Mouse (Mus musculus) heart, postnatal 0 days (tissue): ENCODE data around the gene Gm11034. TPM values are rescaled to one million over a fixed set of nuclear protein-coding genes. Genes with fewer than 3 reads are reported as not detected.

Source experiments
- ATAC-seq: fragments of 200-750 bp; cut with Nextera tagmentation; 2 replicates; pipeline ENCODE4 v1.8.0; 2017; ENCODE audit warnings: low read depth, moderate number of reproducible peaks, moderate library complexity; ENCODE audit not compliant: insufficient read depth
- DNase-seq: peaks from one replicate; pipeline ENCODE4 v3.0.0-alpha.2; 2016; ENCODE audit warnings: low spot score
- H3K27ac ChIP-seq: fragments of 300-500 bp; sonication (generic); 2 replicates; pipeline ENCODE4 v1.5.1; 2014; ENCODE audit warnings: low read depth, mild to moderate bottlenecking
- H3K27me3 ChIP-seq: fragments of 300-500 bp; sonication (generic); 2 replicates; pipeline ENCODE4 v1.6.1; 2014; ENCODE audit warnings: low read length, mixed read lengths; ENCODE audit not compliant: control insufficient read depth, insufficient read depth
- H3K36me3 ChIP-seq: fragments of 300-500 bp; sonication (generic); replicated peaks from 2 replicates; pipeline ENCODE4 v1.6.1; 2014; ENCODE audit warnings: low read length, mixed read lengths; ENCODE audit not compliant: control insufficient read depth, insufficient read depth
- H3K4me1 ChIP-seq: fragments of 300-500 bp; sonication (generic); 2 replicates; pipeline ENCODE4 v1.6.1; 2014; ENCODE audit warnings: antibody characterized with exemption; ENCODE audit not compliant: control insufficient read depth, insufficient read depth
- H3K4me2 ChIP-seq: fragments of 300-500 bp; sonication (generic); 2 replicates; pipeline ENCODE4 v1.6.1; 2014; ENCODE audit warnings: low read depth, mild to moderate bottlenecking, low read length, moderate library complexity
- H3K4me3 ChIP-seq: fragments of 300-500 bp; sonication (generic); 2 replicates; pipeline ENCODE4 v1.5.1; 2014; ENCODE audit warnings: low read depth, low read length
- H3K9ac ChIP-seq: fragments of 300-500 bp; sonication (generic); replicated peaks from 2 replicates; pipeline ENCODE4 v1.6.1; 2014; ENCODE audit warnings: low read depth, low read length, mixed read lengths
- H3K9me3 ChIP-seq: fragments of 300-500 bp; sonication (generic); replicated peaks from 2 replicates; pipeline ENCODE4 v1.6.1; 2016; ENCODE audit warnings: low read length; ENCODE audit not compliant: control insufficient read depth
- CTCF ChIP-seq: IDR thresholded peaks from 2 replicates; pipeline ENCODE4 v1.5.1; 2016; ENCODE audit warnings: antibody characterized with exemption, control low read depth, low read depth
- EP300 ChIP-seq: IDR thresholded peaks from 2 replicates; pipeline ENCODE4 v1.6.1; 2016; ENCODE audit warnings: antibody characterized with exemption, low read depth
- WGBS: fragments of 180-500 bp; shearing (Covaris S2); extraction: QIAGEN DNeasy Blood & Tissue Kit; methylation state at CpG from one replicate; pipeline ENCODE4 v1.1.7; 2014; 5-methylcytosine and 5-hydroxymethylcytosine counted together
- polyA plus RNA-seq: library from polyadenylated mRNA; unstranded; fragments of >200 nt; fragmentation: Nextera tagmentation; extraction: Ambion mirVana; gene quantifications from 2 replicates; pipeline ENCODE4 v1.2.1, GENCODE M21; 2015
- total RNA-seq: library from RNA; depleted of rRNA; stranded (reverse); fragments of >200 nt; gene quantifications from 2 replicates; pipeline ENCODE4 v1.2.3, GENCODE M21; 2014; ENCODE audit warnings: low replicate concordance

The Gm11034 gene
- total and polyA plus RNA-seq, 2 experiments from 2014 or later, result not detected

- H3K36me3 ChIP-seq, result peaks cover 16% of the 10 kb centered on the region; the same call in 1 of the 2 replicates
- no peak overlapping the region for H3K4me2 ChIP-seq
- H3K4me1 ChIP-seq, result peaks cover 11% of the 10 kb centered on the region
- no peaks in the 10 kb centered on the region for H3K9me3 ChIP-seq
- no peak for TF ChIP-seq EP300
- TF ChIP-seq CTCF, result no peak
- no peaks in the 10 kb centered on the region for H3K27me3 ChIP-seq
- 0 out of 2 replicates have a peak overlapping the region, but pooled peaks have one; percentile 80 for H3K27ac ChIP-seq
- H3K9ac ChIP-seq, result no peak overlapping the region
- 71% methylated on average over 2 of the region's 2 CpGs for WGBS
- H3K4me3 ChIP-seq, result no peak overlapping the region
- ATAC-seq (no peak), DNase-seq (no peak)
Observed at GRCm38 (mm10) chr8:72259862-72260261, 46.4 kb upstream of the Gm11034 start.

GRCm38 (mm10) chr8:72257902-72258238 is 44.4 kb upstream of the Gm11034 start:
- Histone ChIP-seq H3K9ac (no peak overlapping the region), H3K4me2 (no peak overlapping the region), H3K9me3 (no peaks in the 10 kb centered on the region), H3K36me3 (peaks cover 36% of the 10 kb centered on the region), H3K27ac (no peak overlapping the region), H3K4me3 (no peak overlapping the region), H3K4me1 (peaks cover 7% of the 10 kb centered on the region), H3K27me3 (no peaks in the 10 kb centered on the region)
- DNase-seq (no peak), ATAC-seq (no peak)
- TF ChIP-seq EP300, result no peak
- no peak for TF ChIP-seq CTCF
- 93% methylated on average over 1 of the region's 1 CpGs for WGBS

GRCm38 (mm10) chr8:72257171-72257901 is 43.9 kb upstream of the Gm11034 start:
- TF ChIP-seq EP300 (no peak), CTCF (peak; percentile 76)
- peaks cover 41% of the 10 kb centered on the region for H3K36me3 ChIP-seq
- H3K4me1 ChIP-seq, result peaks cover 7% of the 10 kb centered on the region
- 47% methylated on average over 7 of the region's 7 CpGs for WGBS
- H3K4me2 ChIP-seq, result no peak overlapping the region
- peak; percentile 25; the same call in 1 of the 2 replicates for ATAC-seq
- no peak overlapping the region for H3K9ac ChIP-seq
- H3K27ac ChIP-seq, result no peak overlapping the region
- H3K4me3 ChIP-seq, result no peak overlapping the region
- H3K9me3 ChIP-seq, result no peaks in the 10 kb centered on the region
- no peak for DNase-seq
- no peaks in the 10 kb centered on the region for H3K27me3 ChIP-seq

GRCm38 (mm10) chr8:72244610-72245009 is 31.2 kb upstream of the Gm11034 start:
- H3K27me3 ChIP-seq, result no peaks in the 10 kb centered on the region
- no peak overlapping the region for H3K4me2 ChIP-seq
- H3K9me3 ChIP-seq, result no peaks in the 10 kb centered on the region
- DNase-seq (no peak), ATAC-seq (no peak)
- peaks cover 8% of the 10 kb centered on the region for H3K4me1 ChIP-seq
- TF ChIP-seq EP300, result no peak
- no peak for TF ChIP-seq CTCF
- H3K36me3 ChIP-seq, result peaks cover 42% of the 10 kb centered on the region
- 0 out of 2 replicates have a peak overlapping the region, but pooled peaks have one; percentile 15 for H3K9ac ChIP-seq
- WGBS, result 39% methylated on average over 2 of the region's 2 CpGs
- H3K27ac ChIP-seq, result no peak overlapping the region
- no peak overlapping the region for H3K4me3 ChIP-seq

- no peak overlapping the region for H3K4me3 ChIP-seq
- no peaks in the 10 kb centered on the region for H3K27me3 ChIP-seq
- H3K27ac ChIP-seq, result no peak overlapping the region
- no peak for ATAC-seq
- DNase-seq, result no peak
- WGBS, result 83% methylated on average over 1 of the region's 1 CpGs
- peaks cover 27% of the 10 kb centered on the region for H3K36me3 ChIP-seq
- H3K4me2 ChIP-seq, result no peak overlapping the region
- no peak overlapping the region for H3K9ac ChIP-seq
- H3K4me1 ChIP-seq, result peaks cover 8% of the 10 kb centered on the region
- no peaks in the 10 kb centered on the region for H3K9me3 ChIP-seq
- no peak for TF ChIP-seq EP300
- TF ChIP-seq CTCF, result no peak
Observed at GRCm38 (mm10) chr8:72242226-72242625, 28.8 kb upstream of the Gm11034 start.
